Mouse (Mus musculus) ES-E14 (cell line): Measurements from ENCODE around the gene Gpn2. TPM values are rescaled to one million over a fixed set of nuclear protein-coding genes. Genes with fewer than 3 reads are reported as not detected.

Experiments used
- DNase-seq: peaks from one replicate; pipeline ENCODE4 v3.0.0-alpha.2; 2013; ENCODE audit warnings: low read depth, low spot score
- H3K27ac ChIP-seq: 2 replicates; pipeline ENCODE4 v1.5.1; 2012; ENCODE audit warnings: low read depth, mild to moderate bottlenecking, low read length, moderate library complexity, mixed read lengths; ENCODE audit not compliant: poor library complexity, insufficient read depth, severe bottlenecking
- H3K36me3 ChIP-seq: 2 replicates; pipeline ENCODE4 v1.6.1; 2012; ENCODE audit warnings: mild to moderate bottlenecking, low read length, moderate library complexity, mixed read lengths; ENCODE audit not compliant: control insufficient read depth, poor library complexity, insufficient read depth, severe bottlenecking
- H3K4me1 ChIP-seq, 2 experiments: fragments of 150-350 bp in 1 of 2; sonication (generic) in 1 of 2; 2 replicates each; pipeline ENCODE4 v1.6.1; 2012; ENCODE audit warnings: low read length in 2 of 2, mild to moderate bottlenecking in 1 of 2, mixed read lengths in 1 of 2; ENCODE audit not compliant: control insufficient read depth in 2 of 2, insufficient read depth in 2 of 2, poor library complexity in 1 of 2
- H3K4me3 ChIP-seq, 2 experiments: fragments of 150-350 bp in 1 of 2; sonication (generic) in 1 of 2; 2 replicates each; pipeline ENCODE4 v1.5.1; 2012; ENCODE audit warnings: low read length in 2 of 2, low read depth in 1 of 2, mild to moderate bottlenecking in 1 of 2, mixed read lengths in 1 of 2; ENCODE audit not compliant: insufficient read depth in 1 of 2, poor library complexity in 1 of 2, severe bottlenecking in 1 of 2
- H3K9ac ChIP-seq: 2 replicates; pipeline ENCODE4 v1.6.1; 2012; ENCODE audit warnings: low read depth, mild to moderate bottlenecking, low read length, mixed read lengths; ENCODE audit not compliant: poor library complexity, insufficient read depth, severe bottlenecking
- H3K9me3 ChIP-seq: fragments of 150-350 bp; sonication (generic); 2 replicates; pipeline ENCODE4 v1.6.1; 2012; ENCODE audit warnings: low read depth, mild to moderate bottlenecking, low read length; ENCODE audit not compliant: control insufficient read depth, insufficient read depth
- CHD2 ChIP-seq: IDR thresholded peaks from 2 replicates; pipeline ENCODE4 v1.6.1; 2014; ENCODE audit warnings: mild to moderate bottlenecking, low read depth, low read length, inconsistent platforms
- HCFC1 ChIP-seq: IDR thresholded peaks from 2 replicates; pipeline ENCODE4 v1.6.1; 2012; ENCODE audit warnings: low read length, inconsistent platforms, borderline replicate concordance; ENCODE audit not compliant: insufficient read depth
- MAFK ChIP-seq: IDR thresholded peaks from 2 replicates; pipeline ENCODE4 v1.6.1; 2014; ENCODE audit warnings: mild to moderate bottlenecking, low read depth, low read length, inconsistent platforms; ENCODE audit not compliant: insufficient read depth
- ZC3H11A ChIP-seq: IDR thresholded peaks from 2 replicates; pipeline ENCODE4 v1.6.1; 2012; ENCODE audit warnings: low read depth, mild to moderate bottlenecking, inconsistent platforms, low read length, borderline replicate concordance
- ZNF384 ChIP-seq: IDR thresholded peaks from 2 replicates; pipeline ENCODE4 v1.6.1; 2012; ENCODE audit warnings: low read depth, low read length, inconsistent platforms
- in situ Hi-C, 2 experiments: fragments of 600-800 bp; cut with MboI; formaldehyde crosslinking; loops; one replicate each; pipeline ENCODE4 v1.15.1; 2025; ENCODE audit warnings: low sequenced_read_pairs in 2 of 2, inconsistent platforms in 1 of 2; ENCODE audit not compliant: unreplicated experiment in 2 of 2
- total RNA-seq: library from RNA; depleted of rRNA; stranded (reverse); fragments of 300-350 nt; gene quantifications from 2 replicates; pipeline ENCODE4 v1.2.3, GENCODE M21; 2012

Gpn2 gene
- total RNA-seq, 1 experiment = 39.5 TPM

DNA sequence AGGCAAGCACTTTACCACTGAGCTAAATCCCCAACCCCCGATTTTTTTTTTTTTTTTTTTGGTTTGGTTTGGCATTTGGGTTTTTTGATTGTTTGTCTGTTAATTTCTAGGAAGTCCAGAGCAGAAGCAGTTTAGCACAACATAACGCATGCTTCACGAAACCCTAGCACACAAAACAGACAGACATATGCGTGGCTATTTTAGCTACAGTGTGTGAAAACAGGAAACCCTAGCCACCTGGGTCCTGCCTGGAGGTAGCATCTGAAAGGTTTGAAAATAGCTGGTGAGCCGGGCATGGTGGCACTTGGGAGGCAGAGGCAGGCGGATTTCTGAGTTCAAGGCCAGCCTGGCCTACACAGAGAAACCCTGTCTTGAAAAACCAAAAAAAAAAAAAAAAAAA lies 11.9 kb downstream of the Gpn2 start:
- no peak overlapping the region for H3K4me3 ChIP-seq
- H3K4me1 ChIP-seq = peaks cover 0 to 17% of the 10 kb centered on the region in 2 experiments; a peak in 2 of 4 replicates
- in situ Hi-C loops = loop anchor here in 1 of 2 experiments (25.0 kb wide), 1 partner anchor 241 kb away; no protein-coding TSS in a partner anchor
- no peak for DNase-seq
- H3K9ac ChIP-seq = no peak overlapping the region
- H3K36me3 ChIP-seq = peaks cover 3% of the 10 kb centered on the region
- H3K9me3 ChIP-seq = no peaks in the 10 kb centered on the region
- TF ChIP-seq MAFK (no peak), HCFC1 (no peak), ZC3H11A (no peak), ZNF384 (no peak), CHD2 (no peak)
- no peak overlapping the region for H3K27ac ChIP-seq

- no peak for DNase-seq
- in situ Hi-C loops = loop anchor here in 1 of 2 experiments (25.0 kb wide), 1 partner anchor 239 kb away; no protein-coding TSS in a partner anchor
- H3K36me3 ChIP-seq = no peaks in the 10 kb centered on the region
Observed at GRCm38 (mm10) chr4:133598616-133599015, 14.5 kb downstream of the Gpn2 start.

GRCm38 (mm10) chr4:133599116-133599515 lies 15.0 kb downstream of the Gpn2 start:
- Histone ChIP-seq H3K36me3 (peaks cover 1% of the 10 kb centered on the region; the same call in 1 of the 2 replicates), H3K27ac (peak overlapping the region; percentile 86), H3K9ac (peak overlapping the region; percentile 77), H3K4me1 (peaks cover 1 to 34% of the 10 kb centered on the region in 2 experiments; a peak in 2 of 4 replicates), H3K9me3 (no peaks in the 10 kb centered on the region), H3K4me3 (peak overlapping the region; percentile 62 to 72)
- in situ Hi-C loops = loop anchor here in 1 of 2 experiments (25.0 kb wide), 1 partner anchor 238 kb away; no protein-coding TSS in a partner anchor
- no peak for TF ChIP-seq CHD2
- TF ChIP-seq HCFC1 = no peak
- TF ChIP-seq ZNF384 = no peak
- no peak for TF ChIP-seq MAFK
- TF ChIP-seq ZC3H11A = no peak
- no peak for DNase-seq

More at GRCm38 (mm10) chr4:133598616-133599015, 14.5 kb downstream of the Gpn2 start:
- peaks cover 0 to 29% of the 10 kb centered on the region in 2 experiments; a peak in 2 of 4 replicates for H3K4me1 ChIP-seq
- peak overlapping the region in 1 of 2 experiments; percentile 72; a peak in 1 of 4 replicates for H3K4me3 ChIP-seq
- no peak overlapping the region; the same call in 1 of the 2 replicates for H3K9ac ChIP-seq
- H3K27ac ChIP-seq = peak overlapping the region; percentile 86
- no peaks in the 10 kb centered on the region for H3K9me3 ChIP-seq
- TF ChIP-seq CHD2 (no peak), MAFK (no peak), ZC3H11A (no peak), ZNF384 (no peak), HCFC1 (no peak)

DNA sequence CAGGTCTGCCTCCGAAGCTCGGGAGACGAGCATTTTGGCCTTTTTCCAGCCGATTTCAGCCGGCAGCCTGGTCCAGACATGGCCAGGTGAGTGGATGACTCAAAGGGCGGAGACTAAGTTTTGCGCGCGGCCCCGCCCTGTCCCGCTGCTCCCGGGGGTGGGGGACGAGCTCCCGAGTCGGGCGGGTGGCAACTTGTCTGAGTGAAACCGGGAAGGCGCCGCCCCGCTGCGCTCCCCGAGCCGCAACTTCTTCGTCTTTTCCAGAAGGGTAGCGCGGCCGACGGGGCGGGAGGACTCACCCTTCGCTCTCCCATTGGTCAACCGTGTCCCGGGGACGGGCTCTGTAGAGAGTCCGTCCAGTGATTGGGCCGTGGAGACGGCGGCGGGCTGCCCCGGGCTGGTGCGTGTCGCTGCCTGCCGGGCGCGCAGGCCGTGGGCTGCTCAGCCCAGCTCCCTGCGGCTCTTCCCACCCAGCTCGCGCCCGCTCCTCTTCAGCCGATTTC lies 15.5 kb downstream of the Gpn2 start:
- peak overlapping the region; percentile 77 for H3K9ac ChIP-seq
- no peaks in the 10 kb centered on the region for H3K9me3 ChIP-seq
- TF ChIP-seq MAFK (no peak), CHD2 (no peak), HCFC1 (no peak), ZNF384 (no peak), ZC3H11A (no peak)
- in situ Hi-C loops = loop anchor here in 1 of 2 experiments (25.0 kb wide), 1 partner anchor 238 kb away; no protein-coding TSS in a partner anchor
- peak overlapping the region; percentile 62 to 72 for H3K4me3 ChIP-seq
- H3K4me1 ChIP-seq = peaks cover 1 to 36% of the 10 kb centered on the region in 2 experiments; a peak in 2 of 4 replicates
- peaks cover 2% of the 10 kb centered on the region; the same call in 1 of the 2 replicates for H3K36me3 ChIP-seq
- peak; percentile 82 for DNase-seq
- peak overlapping the region; percentile 86 for H3K27ac ChIP-seq
